Mouse (Mus musculus) CH12.LX (cell line): Measurements from ENCODE around the gene 6430548M08Rik. TPM values are rescaled to one million over a fixed set of nuclear protein-coding genes. Genes with fewer than 3 reads are reported as not detected.

Experiments used
- DNase-seq: peaks from one replicate; pipeline ENCODE4 v3.0.0-alpha.2; 2013; ENCODE audit errors: extremely low read depth
- H3K27ac ChIP-seq: 2 replicates; pipeline ENCODE4 v1.5.1; 2012; ENCODE audit warnings: low read depth, mild to moderate bottlenecking, control low read depth, moderate library complexity; ENCODE audit not compliant: insufficient read depth
- H3K27me3 ChIP-seq: replicated peaks from 2 replicates; pipeline ENCODE3; 2012; ENCODE audit warnings: inconsistent platforms
- H3K36me3 ChIP-seq, 2 experiments: replicated peaks in 1 of 2; 2 replicates each; pipeline versions ENCODE3 to v1.6.1; 2012; ENCODE audit warnings: inconsistent platforms in 1 of 2, low read length in 1 of 2, mild to moderate bottlenecking in 1 of 2, mixed read lengths in 1 of 2, moderate library complexity in 1 of 2; ENCODE audit not compliant: control insufficient read depth in 1 of 2, insufficient read depth in 1 of 2
- H3K4me1 ChIP-seq, 2 experiments: 2 replicates each; pipeline ENCODE4 v1.6.1; 2012; ENCODE audit warnings: inconsistent platforms in 1 of 2, moderate library complexity in 1 of 2; ENCODE audit not compliant: insufficient read depth in 2 of 2, control insufficient read depth in 1 of 2
- H3K4me2 ChIP-seq: 2 replicates; pipeline ENCODE4 v1.6.1; 2012; ENCODE audit warnings: low read depth, mild to moderate bottlenecking, control low read depth; ENCODE audit not compliant: poor library complexity, insufficient read depth, severe bottlenecking
- H3K4me3 ChIP-seq, 3 experiments: fragments of 150-350 bp in 1 of 3; sonication (generic) in 1 of 3; replicated peaks in 1 of 3; 2 replicates each; pipeline versions ENCODE3 to v1.5.1; 2011 to 2012; ENCODE audit warnings: low read depth in 2 of 3, low read length in 2 of 3, mild to moderate bottlenecking in 2 of 3, moderate library complexity in 2 of 3, control low read depth in 1 of 3, improper control_type of control experiment in 1 of 3, inconsistent platforms in 1 of 3, mixed read lengths in 1 of 3; ENCODE audit not compliant: poor library complexity in 1 of 3
- H3K79me2 ChIP-seq: replicated peaks from 2 replicates; pipeline ENCODE4 v1.6.1; 2012; ENCODE audit warnings: mild to moderate bottlenecking, moderate library complexity; ENCODE audit not compliant: control insufficient read depth, poor library complexity, insufficient read depth, severe bottlenecking; ENCODE audit errors: extremely low read depth
- H3K9ac ChIP-seq: 2 replicates; pipeline ENCODE4 v1.6.1; 2012; ENCODE audit warnings: low read depth, mild to moderate bottlenecking, control low read depth, moderate library complexity; ENCODE audit not compliant: insufficient read depth
- H3K9me3 ChIP-seq: replicated peaks from 2 replicates; pipeline ENCODE3; 2012; ENCODE audit warnings: low read length, inconsistent platforms, mixed read lengths
- BHLHE40 ChIP-seq: IDR thresholded peaks from 2 replicates; pipeline ENCODE4 v1.6.1; 2011; ENCODE audit warnings: mild to moderate bottlenecking, low read depth, low read length, improper control_type of control experiment
- CTCF ChIP-seq, 2 experiments: IDR thresholded peaks in 1 of 2; conservative IDR thresholded peaks in 1 of 2; 2 replicates each; pipeline ENCODE4 v1.5.1; 2011 to 2012; ENCODE audit warnings: low read depth in 2 of 2, low read length in 2 of 2, improper control_type of control experiment in 1 of 2, inconsistent platforms in 1 of 2, mild to moderate bottlenecking in 1 of 2, moderate library complexity in 1 of 2
- E2F4 ChIP-seq: IDR thresholded peaks from 2 replicates; pipeline ENCODE4 v1.6.1; 2011; ENCODE audit warnings: low read depth, low read length, improper control_type of control experiment; ENCODE audit not compliant: insufficient replicate concordance
- EP300 ChIP-seq: IDR thresholded peaks from 2 replicates; pipeline ENCODE4 v1.6.1; 2011; ENCODE audit warnings: low read length, improper control_type of control experiment
- GABPA ChIP-seq: IDR thresholded peaks from 2 replicates; pipeline ENCODE4 v1.6.1; 2012; ENCODE audit warnings: low read depth, low read length, improper control_type of control experiment, inconsistent platforms; ENCODE audit not compliant: insufficient replicate concordance
- IRF4 ChIP-seq: IDR thresholded peaks from 2 replicates; pipeline ENCODE4 v1.6.1; 2014; ENCODE audit warnings: low read depth, mild to moderate bottlenecking, inconsistent platforms, low read length, improper control_type of control experiment
- JUN ChIP-seq: IDR thresholded peaks from 2 replicates; pipeline ENCODE4 v1.6.1; 2011; ENCODE audit warnings: low read depth, mild to moderate bottlenecking, low read length, improper control_type of control experiment, moderate library complexity; ENCODE audit not compliant: insufficient read depth
- JUND ChIP-seq: conservative IDR thresholded peaks from 2 replicates; pipeline ENCODE4 v1.6.1; 2011; ENCODE audit warnings: low read depth, low read length, improper control_type of control experiment
- MAX ChIP-seq: IDR thresholded peaks from 2 replicates; pipeline ENCODE4 v1.6.1; 2011; ENCODE audit warnings: low read length, improper control_type of control experiment
- MAZ ChIP-seq: IDR thresholded peaks from 2 replicates; pipeline ENCODE4 v1.6.1; 2012; ENCODE audit warnings: low read depth, mild to moderate bottlenecking, inconsistent platforms, low read length, improper control_type of control experiment, moderate library complexity
- MEF2A ChIP-seq: IDR thresholded peaks from 2 replicates; pipeline ENCODE4 v1.6.1; 2014; ENCODE audit warnings: low read depth, mild to moderate bottlenecking, inconsistent platforms, low read length, improper control_type of control experiment, borderline replicate concordance
- MYC ChIP-seq: IDR thresholded peaks from 2 replicates; pipeline ENCODE4 v1.6.1; 2011; ENCODE audit warnings: low read depth, mild to moderate bottlenecking, improper control_type of control experiment, low read length
- NRF1 ChIP-seq: IDR thresholded peaks from 2 replicates; pipeline ENCODE4 v1.6.1; 2014; ENCODE audit warnings: low read depth, mild to moderate bottlenecking, inconsistent platforms, low read length, improper control_type of control experiment, moderate library complexity
- RAD21 ChIP-seq: IDR thresholded peaks from 2 replicates; pipeline ENCODE4 v1.6.1; 2011; ENCODE audit warnings: low read depth, mild to moderate bottlenecking, low read length, improper control_type of control experiment, moderate library complexity
- SIN3A ChIP-seq: IDR thresholded peaks from 2 replicates; pipeline ENCODE4 v1.6.1; 2012; ENCODE audit warnings: low read length, improper control_type of control experiment, inconsistent platforms
- TCF12 ChIP-seq: IDR thresholded peaks from 2 replicates; pipeline ENCODE4 v1.6.1; 2014; ENCODE audit warnings: low read depth, mild to moderate bottlenecking, inconsistent platforms, low read length, improper control_type of control experiment
- USF1 ChIP-seq: IDR thresholded peaks from 2 replicates; pipeline ENCODE4 v1.6.1; 2014; ENCODE audit warnings: low read depth, mild to moderate bottlenecking, inconsistent platforms, low read length, improper control_type of control experiment
- USF2 ChIP-seq: conservative IDR thresholded peaks from 2 replicates; pipeline ENCODE4 v1.6.1; 2011; ENCODE audit warnings: low read depth, low read length, improper control_type of control experiment
- ZKSCAN1 ChIP-seq: IDR thresholded peaks from 2 replicates; pipeline ENCODE4 v1.6.1; 2012; ENCODE audit warnings: low read depth, inconsistent platforms, low read length, improper control_type of control experiment, borderline replicate concordance
- dilution Hi-C: fragments of 300-500 bp; cut with MboI; formaldehyde crosslinking; loops from 2 replicates; pipeline ENCODE4 v1.14.3; 2020; ENCODE audit warnings: low sequenced_read_pairs; ENCODE audit not compliant: extremely low pct_unique_long_range_greater_than_20kb, extremely low pct_ligation_motif_present
- in situ Hi-C: fragments of 300-500 bp; cut with MboI; formaldehyde crosslinking; loops from 3 replicates; pipeline ENCODE4 v1.14.3; 2019; ENCODE audit warnings: low sequenced_read_pairs, low pct_ligation_motif_present, low pct_unique_long_range_greater_than_20kb, mixed read lengths
- polyA plus RNA-seq: library from polyadenylated mRNA; unstranded; fragments of >175 nt; gene quantifications from 2 replicates; pipeline ENCODE4 v1.2.1, GENCODE M21; 2012; ENCODE audit warnings: low read depth; ENCODE audit not compliant: insufficient read length
- total RNA-seq, 2 experiments: library from RNA; depleted of rRNA; stranded (reverse); fragments of 300-350 nt in 1 of 2; fragments of >200 nt in 1 of 2; gene quantifications; 2 replicates each; pipeline ENCODE4 v1.2.3; 2012 to 2014

The 6430548M08Rik gene
- total and polyA plus RNA-seq, 3 experiments, result 0.13 TPM; not detected in 2

- H3K36me3 ChIP-seq, result no peaks in the 10 kb centered on the region
- no peaks in the 10 kb centered on the region for H3K79me2 ChIP-seq
- H3K4me3 ChIP-seq, result no peak overlapping the region
- dilution Hi-C loops (no loop called here), in situ Hi-C loops (no loop called here)
- H3K27ac ChIP-seq, result no peak overlapping the region
- H3K9me3 ChIP-seq, result peaks cover 7% of the 10 kb centered on the region
- H3K27me3 ChIP-seq, result peaks cover 48% of the 10 kb centered on the region
- TF ChIP-seq TCF12, result no peak
- peak; percentile 34 for TF ChIP-seq USF1
- DNase-seq, result no peak
- no peak overlapping the region for H3K4me2 ChIP-seq
- H3K9ac ChIP-seq, result no peak overlapping the region
- H3K4me1 ChIP-seq, result no peaks in the 10 kb centered on the region
These were observed 77.0 kb downstream of the 6430548M08Rik start for GRCm38 (mm10) chr8:120190810-120191413.

GRCm38 (mm10) chr8:120191633-120192032 is 77.7 kb downstream of the 6430548M08Rik start:
- Histone ChIP-seq H3K27me3 (peaks cover 45% of the 10 kb centered on the region), H3K9me3 (peaks cover 7% of the 10 kb centered on the region), H3K27ac (no peak overlapping the region), H3K4me2 (no peak overlapping the region), H3K4me3 (no peak overlapping the region), H3K4me1 (no peaks in the 10 kb centered on the region), H3K36me3 (no peaks in the 10 kb centered on the region), H3K9ac (no peak overlapping the region), H3K79me2 (no peaks in the 10 kb centered on the region)
- no peak for DNase-seq
- in situ Hi-C loops, result no loop called here
- dilution Hi-C loops, result no loop called here
- TF ChIP-seq MEF2A, result no peak
- TF ChIP-seq MAZ, result no peak
- no peak for TF ChIP-seq GABPA
- no peak for TF ChIP-seq E2F4
- TF ChIP-seq RAD21, result no peak
- TF ChIP-seq JUND, result no peak
- TF ChIP-seq MYC, result no peak
- no peak for TF ChIP-seq SIN3A
- no peak for TF ChIP-seq TCF12
- TF ChIP-seq EP300, result no peak
- no peak for TF ChIP-seq CTCF (conservative IDR thresholded peaks at IDR 0.05 in 1 of 2, IDR thresholded peaks at IDR 0.05 in 1 of 2; ENCODE audit: low read depth in 2 of 2, low read length in 2 of 2)
- TF ChIP-seq BHLHE40, result no peak
- TF ChIP-seq NRF1, result no peak
- TF ChIP-seq USF2, result no peak
- TF ChIP-seq MAX, result no peak
- TF ChIP-seq IRF4, result no peak
- TF ChIP-seq JUN, result no peak
- no peak for TF ChIP-seq ZKSCAN1
